Mouse (Mus musculus) embryonic facial prominence, embryonic 13.5 days (tissue): ENCODE measurements around the gene Plekhm3. TPM values are rescaled to one million over a fixed set of nuclear protein-coding genes. Genes with fewer than 3 reads are reported as not detected.

ENCODE experiments used
- ATAC-seq: fragments of 200-750 bp; cut with Nextera tagmentation; 2 replicates; pipeline ENCODE4 v1.8.0; 2017; ENCODE audit warnings: low read depth; ENCODE audit not compliant: insufficient number of reproducible peaks, insufficient read depth, low FRiP score, low TSS enrichment
- H3K27ac ChIP-seq: fragments of 300-500 bp; sonication (generic); 2 replicates; pipeline ENCODE4 v1.5.1; 2015; ENCODE audit warnings: moderate library complexity, mild to moderate bottlenecking, inconsistent platforms
- H3K27me3 ChIP-seq: fragments of 300-500 bp; sonication (generic); 2 replicates; pipeline ENCODE4 v1.6.1; 2015; ENCODE audit warnings: mild to moderate bottlenecking, inconsistent platforms
- H3K36me3 ChIP-seq: fragments of 300-500 bp; sonication (generic); 2 replicates; pipeline ENCODE4 v1.6.1; 2015; ENCODE audit warnings: mild to moderate bottlenecking, inconsistent platforms
- H3K4me1 ChIP-seq: fragments of 300-500 bp; sonication (generic); 2 replicates; pipeline ENCODE4 v1.6.1; 2015; ENCODE audit warnings: inconsistent platforms
- H3K4me2 ChIP-seq: fragments of 300-500 bp; sonication (generic); 2 replicates; pipeline ENCODE4 v1.6.1; 2015; ENCODE audit warnings: moderate library complexity, mild to moderate bottlenecking, inconsistent platforms
- H3K4me3 ChIP-seq: fragments of 300-500 bp; sonication (generic); 2 replicates; pipeline ENCODE4 v1.5.1; 2015; ENCODE audit warnings: mild to moderate bottlenecking, inconsistent platforms
- H3K9ac ChIP-seq: fragments of 300-500 bp; sonication (generic); 2 replicates; pipeline ENCODE4 v1.6.1; 2015; ENCODE audit warnings: mild to moderate bottlenecking, inconsistent platforms
- H3K9me3 ChIP-seq: fragments of 300-500 bp; sonication (generic); 2 replicates; pipeline ENCODE4 v1.6.1; 2016; ENCODE audit warnings: inconsistent platforms
- WGBS: fragments of 180-500 bp; shearing (Covaris S2); methylation state at CpG from one replicate; pipeline ENCODE4 v1.1.7; 2015; ENCODE audit warnings: mixed read lengths; 5-methylcytosine and 5-hydroxymethylcytosine counted together
- polyA plus RNA-seq: library from polyadenylated mRNA; unstranded; fragments of >200 nt; fragmentation: Nextera tagmentation; extraction: Ambion mirVana; gene quantifications from 2 replicates; pipeline ENCODE4 v1.2.1, GENCODE M21; 2015

Gene Plekhm3
- polyA plus RNA-seq, 1 experiment from 2014 or later, result 8.7 TPM

DNA sequence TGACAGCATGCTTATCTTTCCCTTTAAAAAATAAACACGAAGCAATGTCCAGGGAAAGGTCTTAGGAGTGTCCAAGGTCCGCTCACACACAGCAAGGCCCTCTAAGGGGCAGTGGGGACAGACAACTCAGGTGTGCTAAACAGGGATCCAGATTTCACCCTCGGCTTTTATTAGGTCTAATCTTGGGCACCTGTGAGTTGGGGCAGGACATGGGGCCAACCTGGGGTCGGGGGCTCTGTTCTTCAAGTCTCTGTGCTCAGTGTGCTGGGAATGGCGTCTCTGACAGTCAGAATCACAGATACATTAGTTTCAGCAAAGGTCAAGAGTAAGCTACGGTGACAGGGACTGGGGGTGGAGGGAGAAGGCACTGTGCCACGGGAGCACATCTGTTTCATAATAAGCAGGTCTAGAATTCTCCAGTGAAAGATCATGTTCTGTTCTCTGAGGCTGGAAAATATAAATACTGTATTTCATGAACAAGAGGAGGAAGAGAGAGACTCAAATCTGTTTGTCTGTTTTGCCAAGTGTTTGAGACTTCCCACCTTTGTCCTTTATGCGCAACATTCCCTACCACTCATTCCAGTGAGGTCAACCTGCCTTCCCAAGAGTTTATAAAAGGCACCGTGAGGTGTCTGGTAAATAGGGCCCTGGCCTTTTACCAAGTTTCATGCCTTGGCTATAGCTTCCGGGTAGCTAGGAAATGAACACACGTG, 163.9 kb downstream of the Plekhm3 start:
- Histone ChIP-seq H3K4me1 (peaks cover 25% of the 10 kb centered on the region), H3K27ac (peak overlapping the region; percentile 57), H3K9ac (no peak overlapping the region), H3K4me3 (no peak overlapping the region), H3K36me3 (peaks cover 10% of the 10 kb centered on the region), H3K27me3 (no peaks in the 10 kb centered on the region), H3K9me3 (no peaks in the 10 kb centered on the region), H3K4me2 (no peak overlapping the region)
- whole genome bisulfite sequencing, result 67% methylated on average over 11 of the region's 11 CpGs
- no peak for ATAC-seq

DNA sequence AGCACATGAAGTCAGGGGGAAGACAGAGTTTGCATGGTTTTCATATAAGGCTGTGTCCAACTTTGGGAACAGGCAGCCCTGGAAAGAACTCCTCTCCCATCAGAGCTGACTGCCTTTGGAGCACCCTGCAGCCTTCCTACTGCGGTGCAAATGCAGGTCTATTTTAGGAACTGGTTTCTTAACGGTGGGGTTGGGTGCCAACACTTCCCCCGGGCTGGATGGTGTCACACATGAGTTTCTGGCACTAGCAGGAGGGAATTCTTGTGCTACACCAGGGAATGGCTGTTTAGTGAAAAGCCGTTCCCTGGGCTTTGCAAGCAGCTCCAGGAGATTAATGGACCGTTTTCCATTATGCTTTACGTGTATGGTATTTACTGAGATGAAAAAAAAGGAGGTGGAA, 164.8 kb downstream of the Plekhm3 start:
- Histone ChIP-seq H3K9me3 (no peaks in the 10 kb centered on the region), H3K4me1 (peaks cover 25% of the 10 kb centered on the region), H3K27me3 (no peaks in the 10 kb centered on the region), H3K4me3 (no peak overlapping the region), H3K27ac (peak overlapping the region; percentile 82), H3K36me3 (peaks cover 10% of the 10 kb centered on the region), H3K4me2 (0 out of 2 replicates have a peak overlapping the region, but pooled peaks have one; percentile 14), H3K9ac (no peak overlapping the region)
- WGBS, result 40% methylated on average over 6 of the region's 6 CpGs
- no peak for ATAC-seq

DNA sequence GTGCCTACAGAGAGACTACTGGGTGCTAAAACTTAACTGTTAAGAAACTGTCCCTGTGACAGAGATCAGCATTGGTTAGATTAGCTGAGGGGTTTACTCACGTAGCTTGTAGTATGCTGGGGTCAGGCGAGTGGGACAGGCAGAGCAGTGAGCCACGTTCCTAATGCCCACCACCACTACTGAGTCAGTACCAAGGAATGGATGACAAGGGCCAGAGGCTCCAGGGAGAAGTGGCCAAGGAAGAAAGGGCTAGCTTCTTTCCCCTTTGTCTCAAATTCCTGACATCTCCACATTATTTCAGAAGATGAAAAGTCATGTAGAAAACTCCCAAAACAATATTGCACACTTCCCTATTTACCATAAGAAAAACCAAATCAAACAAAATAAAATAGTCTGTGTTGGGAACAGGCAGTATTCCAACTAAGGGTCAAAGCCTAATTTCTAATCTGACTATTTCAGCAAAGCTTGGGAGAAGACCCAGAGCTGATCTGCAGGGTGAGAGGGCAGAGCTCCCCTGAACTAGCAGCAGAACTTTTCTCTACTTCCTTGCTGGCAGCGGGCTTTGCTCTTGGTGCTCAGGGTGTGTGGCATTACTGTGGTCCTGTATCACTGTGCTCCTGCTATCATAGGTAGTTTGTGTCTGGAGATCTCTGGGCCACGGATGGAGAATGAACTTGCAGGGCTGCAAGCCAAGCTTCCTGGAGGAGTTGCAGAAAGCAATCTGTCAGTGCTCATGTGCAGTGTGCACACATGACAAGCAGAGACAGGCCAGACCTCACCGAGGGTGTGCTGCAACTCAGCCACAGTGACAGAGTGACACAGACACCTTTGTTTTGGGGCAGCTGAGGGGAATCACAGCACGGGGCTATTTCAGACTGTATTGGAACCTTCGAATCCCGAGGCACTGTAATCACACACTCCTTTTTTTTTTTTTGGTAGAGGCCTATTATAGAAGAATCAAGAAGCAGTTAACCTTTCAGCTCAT, 165.5 kb downstream of the Plekhm3 start:
- peaks cover 10% of the 10 kb centered on the region for H3K36me3 ChIP-seq

DNA sequence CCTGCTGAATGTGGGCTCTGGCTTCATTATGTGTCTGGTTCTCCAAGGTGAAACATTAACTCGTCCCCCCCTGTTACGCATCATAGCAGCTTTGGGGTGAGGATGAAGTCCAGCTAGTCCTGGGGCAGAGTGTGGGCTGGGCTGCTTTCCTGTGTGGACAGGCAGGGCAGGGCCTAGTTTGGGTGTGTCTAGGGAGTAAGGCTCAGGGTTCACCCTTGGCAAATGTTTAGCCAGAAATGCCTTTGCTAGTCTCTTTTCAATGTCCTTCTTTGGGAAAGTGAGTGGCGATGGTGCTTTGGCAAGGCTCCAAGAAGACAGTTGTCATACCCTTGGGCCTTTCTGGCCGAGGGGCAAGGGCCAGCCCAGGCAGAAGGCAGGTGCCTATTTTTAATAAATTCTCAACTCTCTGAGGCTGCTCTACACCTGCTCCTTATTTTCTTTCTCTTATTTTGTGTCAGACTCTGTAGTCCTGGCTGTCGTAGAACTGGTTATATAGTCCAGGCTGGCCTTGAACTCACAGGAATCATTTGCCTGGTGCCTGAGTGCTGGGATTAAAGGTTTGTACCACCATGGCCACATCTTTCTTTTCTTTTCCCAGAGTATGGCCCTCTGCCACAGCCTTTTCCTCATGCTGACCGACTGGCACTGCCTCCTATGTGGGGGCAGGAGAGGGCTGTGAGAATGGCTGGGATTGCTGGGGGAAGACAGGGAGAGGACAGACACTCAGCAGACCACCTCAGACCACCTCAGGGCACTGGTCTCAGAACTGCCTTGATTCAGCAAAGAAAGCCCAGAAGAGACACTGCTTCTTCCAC, 168.7 kb downstream of the Plekhm3 start:
- Histone ChIP-seq H3K4me2 (no peak overlapping the region), H3K36me3 (no peaks in the 10 kb centered on the region), H3K9ac (no peak overlapping the region), H3K4me1 (peaks cover 20% of the 10 kb centered on the region), H3K27ac (no peak overlapping the region), H3K27me3 (no peaks in the 10 kb centered on the region), H3K4me3 (no peak overlapping the region), H3K9me3 (no peaks in the 10 kb centered on the region)
- no peak for ATAC-seq
- 76% methylated on average over 6 of the region's 6 CpGs for WGBS

More for the DNA sequence above, 165.5 kb downstream of the Plekhm3 start:
- H3K9me3 ChIP-seq, result no peaks in the 10 kb centered on the region
- H3K4me1 ChIP-seq, result peaks cover 25% of the 10 kb centered on the region
- no peak for ATAC-seq
- H3K27me3 ChIP-seq, result no peaks in the 10 kb centered on the region
- H3K27ac ChIP-seq, result peak overlapping the region; percentile 82
- H3K4me2 ChIP-seq, result peak overlapping the region; percentile 14; the same call in 1 of the 2 replicates
- WGBS, result 42% methylated on average over 9 of the region's 9 CpGs
- no peak overlapping the region for H3K4me3 ChIP-seq
- no peak overlapping the region for H3K9ac ChIP-seq

DNA sequence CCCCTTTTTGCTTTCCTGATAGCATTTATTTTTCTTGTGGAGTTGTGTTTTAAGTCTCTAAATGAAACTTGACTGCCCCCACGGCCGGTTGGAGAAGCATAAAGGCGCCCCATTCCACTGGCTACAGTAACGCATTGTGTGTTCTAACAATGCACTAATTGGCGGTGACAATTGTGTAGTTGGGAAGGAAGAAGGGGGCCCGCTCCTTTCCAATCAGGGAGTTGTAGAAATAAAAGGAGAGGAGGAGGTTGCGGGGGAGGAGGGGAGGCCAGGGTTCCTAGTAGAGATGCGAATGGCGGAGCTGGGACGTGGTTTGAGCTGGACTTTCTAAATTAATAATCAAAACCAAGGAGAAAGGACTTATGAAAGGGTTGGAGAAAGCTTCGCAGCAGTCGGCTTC, 176.8 kb downstream of the Plekhm3 start:
- Histone ChIP-seq H3K4me2 (no peak overlapping the region), H3K9ac (no peak overlapping the region), H3K4me3 (no peak overlapping the region), H3K9me3 (no peaks in the 10 kb centered on the region), H3K27ac (0 out of 2 replicates have a peak overlapping the region, but pooled peaks have one; percentile 11), H3K4me1 (peaks cover 11% of the 10 kb centered on the region; the same call in 1 of the 2 replicates), H3K27me3 (no peaks in the 10 kb centered on the region), H3K36me3 (no peaks in the 10 kb centered on the region)
- no peak for ATAC-seq
- 41% methylated on average over 12 of the region's 12 CpGs for WGBS

DNA sequence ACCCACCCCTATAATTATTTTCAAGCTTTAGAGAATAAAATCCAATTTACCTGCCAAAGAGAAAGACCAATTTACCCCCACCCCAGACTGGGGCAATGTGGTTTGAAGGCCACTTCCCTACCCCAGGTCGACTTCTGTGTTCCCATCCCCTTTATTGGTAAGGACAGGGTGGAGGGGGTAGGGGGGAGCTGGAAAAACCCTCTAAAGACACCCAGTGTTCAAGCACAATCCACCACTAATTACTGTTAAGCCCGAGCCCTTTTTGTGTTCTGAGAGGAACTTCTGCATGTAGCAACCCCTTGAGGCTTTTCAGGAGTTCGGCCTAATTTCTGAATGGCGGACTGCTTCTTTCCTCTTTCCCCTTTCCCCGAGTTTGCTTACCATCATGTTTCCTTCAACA, 177.2 kb downstream of the Plekhm3 start:
- ATAC-seq, result no peak
- Histone ChIP-seq H3K36me3 (no peaks in the 10 kb centered on the region), H3K27ac (0 out of 2 replicates have a peak overlapping the region, but pooled peaks have one; percentile 11), H3K4me2 (no peak overlapping the region), H3K9me3 (no peaks in the 10 kb centered on the region), H3K4me1 (peaks cover 11% of the 10 kb centered on the region; the same call in 1 of the 2 replicates), H3K27me3 (no peaks in the 10 kb centered on the region), H3K9ac (no peak overlapping the region), H3K4me3 (no peak overlapping the region)
- WGBS, result 21% methylated on average over 5 of the region's 5 CpGs

DNA sequence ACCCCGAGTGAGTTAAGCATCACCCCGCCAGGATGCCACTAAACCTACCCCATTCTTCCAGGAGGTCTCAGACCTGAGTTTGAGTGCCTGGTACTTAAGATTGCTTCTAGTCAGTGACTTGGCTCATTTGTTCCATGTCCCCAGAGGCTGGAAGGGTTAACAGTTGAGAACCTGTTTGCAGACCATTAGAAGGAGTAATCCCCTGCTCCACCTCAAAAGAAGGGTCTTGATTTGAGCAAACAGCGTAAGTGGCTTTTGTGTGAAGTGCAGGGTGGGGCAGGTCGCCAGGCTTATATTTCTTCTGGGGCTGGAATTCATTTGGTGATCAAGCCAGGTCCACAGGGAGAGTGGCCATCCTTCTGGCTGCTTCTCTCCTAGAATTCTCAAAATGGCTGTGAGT, 183.3 kb downstream of the Plekhm3 start:
- Histone ChIP-seq H3K4me3 (no peak overlapping the region), H3K27ac (no peak overlapping the region), H3K27me3 (no peaks in the 10 kb centered on the region), H3K9ac (no peak overlapping the region), H3K4me1 (no peaks in the 10 kb centered on the region), H3K4me2 (no peak overlapping the region), H3K36me3 (no peaks in the 10 kb centered on the region), H3K9me3 (no peaks in the 10 kb centered on the region)
- 68% methylated on average over 4 of the region's 4 CpGs for WGBS
- no peak for ATAC-seq

DNA sequence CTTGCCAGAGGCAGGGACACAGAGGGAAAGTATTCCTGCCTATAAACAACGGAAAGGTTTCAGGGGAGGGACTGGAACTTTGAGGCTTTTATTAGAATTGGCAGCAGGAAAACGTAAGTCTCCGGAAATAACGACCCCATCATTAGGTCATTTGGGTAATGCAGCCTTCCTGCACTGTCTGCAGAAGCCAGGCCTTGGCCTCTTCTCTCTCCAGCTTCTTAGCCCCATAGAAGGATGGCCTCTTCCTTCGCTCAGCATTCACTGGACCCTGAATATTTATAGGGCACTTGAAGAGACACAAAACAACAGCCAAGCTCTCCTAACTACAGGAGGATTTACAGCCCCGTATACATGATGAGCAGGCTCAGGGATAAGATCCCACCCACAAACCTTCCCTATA, 186.5 kb downstream of the Plekhm3 start:
- H3K27ac ChIP-seq, result no peak overlapping the region
- no peaks in the 10 kb centered on the region for H3K36me3 ChIP-seq
- H3K4me2 ChIP-seq, result no peak overlapping the region
- no peaks in the 10 kb centered on the region for H3K4me1 ChIP-seq
- no peak overlapping the region for H3K4me3 ChIP-seq
- H3K27me3 ChIP-seq, result no peaks in the 10 kb centered on the region
- H3K9me3 ChIP-seq, result no peaks in the 10 kb centered on the region
- H3K9ac ChIP-seq, result no peak overlapping the region
- 31% methylated on average over 6 of the region's 6 CpGs for WGBS
- no peak for ATAC-seq

DNA sequence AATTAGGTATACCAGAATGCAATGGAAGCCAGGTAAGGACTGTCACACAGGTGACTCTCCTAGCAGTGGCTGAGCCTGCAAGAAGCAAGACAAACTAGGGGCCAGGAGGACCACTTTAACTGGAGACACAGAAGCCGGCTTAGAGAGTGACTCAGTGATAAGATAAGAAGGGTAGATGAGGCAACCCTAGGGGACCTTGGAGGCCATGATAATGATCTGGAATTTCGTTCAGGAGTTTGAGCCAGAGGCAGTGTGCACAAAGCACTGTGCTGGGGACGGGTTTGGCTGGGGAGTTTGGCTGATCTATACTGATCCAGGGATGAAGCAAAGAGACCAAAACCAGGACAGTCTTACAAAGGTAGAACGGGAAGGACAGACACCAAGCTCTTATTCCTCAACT, 195.0 kb downstream of the Plekhm3 start:
- WGBS, result 66% methylated on average over 4 of the region's 4 CpGs
- Histone ChIP-seq H3K27me3 (no peaks in the 10 kb centered on the region), H3K4me1 (peaks cover 7% of the 10 kb centered on the region), H3K36me3 (no peaks in the 10 kb centered on the region), H3K4me2 (no peak overlapping the region), H3K9me3 (no peaks in the 10 kb centered on the region), H3K4me3 (no peak overlapping the region), H3K27ac (no peak overlapping the region), H3K9ac (no peak overlapping the region)
- ATAC-seq, result no peak

DNA sequence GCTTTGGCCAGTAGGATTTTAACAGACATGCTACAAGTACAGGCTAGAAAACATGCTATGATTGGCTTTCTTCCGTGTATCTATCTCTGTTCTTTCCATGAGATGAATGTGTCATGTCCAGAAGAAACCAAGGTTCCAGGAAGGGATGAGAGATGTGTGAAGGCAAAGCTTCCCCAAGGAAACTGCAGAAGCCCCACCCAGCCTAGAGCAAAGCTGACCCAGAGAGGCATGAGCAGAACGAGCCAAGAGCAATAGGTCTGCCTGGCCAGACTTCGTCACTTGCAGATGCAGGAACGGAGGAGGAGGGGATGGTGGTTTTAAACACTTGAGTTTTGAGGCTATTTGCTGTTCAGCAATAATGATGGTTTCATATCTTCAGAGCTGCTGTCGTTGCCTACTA, 198.9 kb downstream of the Plekhm3 start:
- Histone ChIP-seq H3K27ac (no peak overlapping the region), H3K9ac (no peak overlapping the region), H3K9me3 (no peaks in the 10 kb centered on the region), H3K27me3 (no peaks in the 10 kb centered on the region), H3K4me3 (no peak overlapping the region), H3K4me2 (no peak overlapping the region), H3K36me3 (no peaks in the 10 kb centered on the region), H3K4me1 (peaks cover 15% of the 10 kb centered on the region)
- 77% methylated on average over 5 of the region's 5 CpGs for WGBS
- no peak for ATAC-seq

DNA sequence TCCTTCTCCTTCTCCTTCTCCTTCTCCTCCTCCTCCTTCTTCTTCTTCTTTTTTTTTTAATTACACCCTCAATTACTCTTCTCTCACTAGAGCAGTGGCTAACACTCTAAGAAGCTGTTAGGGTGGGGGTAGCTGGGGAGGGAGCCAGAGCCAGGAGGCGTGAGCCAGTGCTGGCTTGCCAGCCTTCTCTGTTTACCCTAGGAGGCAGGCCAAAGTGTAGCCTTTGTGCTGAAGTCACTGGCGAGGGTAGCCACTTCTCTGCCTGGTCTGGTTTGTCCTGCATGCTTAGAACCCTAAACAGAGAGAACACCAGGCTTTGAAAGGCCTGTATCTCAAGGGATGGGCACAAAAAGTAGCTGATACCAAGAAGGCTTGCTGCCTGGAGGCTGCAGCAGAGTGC, 199.4 kb downstream of the Plekhm3 start:
- Histone ChIP-seq H3K9ac (no peak overlapping the region), H3K4me1 (peaks cover 15% of the 10 kb centered on the region), H3K4me2 (no peak overlapping the region), H3K27ac (no peak overlapping the region), H3K4me3 (no peak overlapping the region), H3K9me3 (no peaks in the 10 kb centered on the region), H3K27me3 (no peaks in the 10 kb centered on the region), H3K36me3 (no peaks in the 10 kb centered on the region)
- no peak for ATAC-seq
- WGBS, result 26% methylated on average over 2 of the region's 2 CpGs
